Mouse (Mus musculus): ENCODE data around the gene Kcnh6. TPM values are rescaled to one million over a fixed set of nuclear protein-coding genes. Genes with fewer than 3 reads are reported as not detected.
"Not testable (repeated sequence)": the region's sequence is repeated elsewhere in the genome, so short reads cannot be mapped to it uniquely, and the experiment has no call there.

Kcnh6 gene
- polyA plus RNA-seq, 1 experiment from 2014 or later, result 2.6 TPM

DNA sequence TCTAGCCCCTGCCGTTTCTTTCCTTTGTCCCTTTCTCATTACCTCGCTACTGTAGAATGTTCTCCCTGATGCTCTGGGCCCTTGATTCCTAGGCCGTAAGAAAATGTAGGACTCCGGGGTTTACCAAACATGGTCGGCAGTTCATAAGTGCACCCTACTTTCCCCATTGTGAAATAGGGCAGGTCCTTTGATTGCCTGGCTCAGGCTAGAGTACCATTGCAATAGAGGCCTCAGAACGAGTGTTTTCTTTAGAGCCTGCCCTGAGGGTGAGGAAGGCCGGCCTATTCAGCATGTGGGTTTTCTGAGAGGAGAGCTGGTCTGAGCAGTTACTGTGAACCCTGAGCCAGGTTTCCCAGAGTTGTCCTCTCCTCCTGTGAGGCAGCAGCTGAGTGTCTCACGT is 50.1 kb downstream of the Kcnh6 start:
- Histone ChIP-seq H3K9me3 (ENCODE audit: control insufficient read depth, low read length) (no peaks in the 10 kb centered on the region), H3K27ac (replicated peaks; ENCODE audit: low read depth, low read length) (no peak overlapping the region), H3K4me1 (ENCODE audit: control insufficient read depth, insufficient read depth, low read length) (no peaks in the 10 kb centered on the region), H3K9ac (ENCODE audit: low read depth, low read length) (no peak overlapping the region), H3K4me3 (ENCODE audit: low read depth, low read length) (no peak overlapping the region), H3K27me3 (replicated peaks; ENCODE audit: control insufficient read depth, insufficient read depth, low read length) (no peaks in the 10 kb centered on the region), H3K4me2 (ENCODE audit: low read depth, low read length) (no peak overlapping the region), H3K36me3 (ENCODE audit: control insufficient read depth, insufficient read depth, low read length) (peaks cover 73% of the 10 kb centered on the region)
- DNase-seq (ENCODE audit: low spot score) (no peak), ATAC-seq (ENCODE audit: low read depth) (no peak)
- WGBS, result 75% methylated on average over 8 of the region's 8 CpGs

DNA sequence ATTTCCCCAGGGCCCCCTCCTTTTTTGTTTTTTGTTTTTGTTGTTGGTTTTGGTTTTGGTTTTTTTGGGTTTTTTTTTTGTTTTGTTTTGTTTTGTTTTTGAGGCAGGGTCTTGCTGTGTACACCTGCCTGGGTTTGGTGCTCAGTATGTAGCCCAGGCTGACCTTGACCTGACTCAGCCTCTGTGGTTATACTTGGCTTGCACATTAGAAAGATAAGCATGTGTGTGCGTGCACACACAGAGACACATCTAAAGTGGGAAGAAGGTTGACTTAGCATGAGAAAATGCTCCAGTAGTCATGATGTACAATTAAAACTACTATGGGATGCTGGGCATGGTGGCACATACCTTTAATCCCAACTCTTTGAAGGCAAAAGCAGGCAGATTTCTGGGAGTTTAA is 52.6 kb downstream of the Kcnh6 start:
- no peak overlapping the region for H3K4me2 ChIP-seq (ENCODE audit: low read depth, low read length)
- H3K36me3 ChIP-seq (ENCODE audit: control insufficient read depth, insufficient read depth, low read length), result peaks cover 48% of the 10 kb centered on the region
- DNase-seq (ENCODE audit: low spot score), result no peak
- no peak overlapping the region for H3K4me3 ChIP-seq (ENCODE audit: low read depth, low read length)
- no peak overlapping the region for H3K27ac ChIP-seq (replicated peaks; ENCODE audit: low read depth, low read length)
- H3K4me1 ChIP-seq (ENCODE audit: control insufficient read depth, insufficient read depth, low read length), result no peaks in the 10 kb centered on the region
- 84% methylated on average over 1 of the region's 1 CpGs for WGBS
- H3K9ac ChIP-seq (ENCODE audit: low read depth, low read length), result no peak overlapping the region
- H3K9me3 ChIP-seq (ENCODE audit: control insufficient read depth, low read length), result no peaks in the 10 kb centered on the region
- ATAC-seq (ENCODE audit: low read depth), result no peak
- H3K27me3 ChIP-seq (replicated peaks; ENCODE audit: control insufficient read depth, insufficient read depth, low read length), result no peaks in the 10 kb centered on the region

DNA sequence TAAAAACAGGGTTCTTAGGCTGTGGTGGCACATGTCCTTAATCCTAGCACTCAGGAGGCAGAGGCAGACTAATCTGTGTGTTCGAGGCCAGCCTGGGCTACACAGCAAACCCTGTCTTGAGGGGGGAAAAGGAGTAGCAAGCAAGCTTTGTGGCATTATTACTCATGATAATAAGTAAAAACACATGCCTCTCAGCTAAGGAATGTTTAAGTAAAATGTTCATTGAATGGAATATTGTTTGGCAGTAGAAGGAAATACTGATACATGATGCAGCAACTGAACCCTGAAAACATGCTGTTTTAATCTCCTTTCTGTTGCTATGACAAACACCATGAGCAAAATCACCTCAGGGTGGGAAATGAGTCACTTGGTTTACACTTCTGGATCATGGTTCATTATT is 53.4 kb downstream of the Kcnh6 start:
- Histone ChIP-seq H3K27me3 (replicated peaks; ENCODE audit: control insufficient read depth, insufficient read depth, low read length) (no peaks in the 10 kb centered on the region), H3K4me2 (ENCODE audit: low read depth, low read length) (no peak overlapping the region), H3K36me3 (ENCODE audit: control insufficient read depth, insufficient read depth, low read length) (peaks cover 40% of the 10 kb centered on the region), H3K9me3 (ENCODE audit: control insufficient read depth, low read length) (no peaks in the 10 kb centered on the region), H3K4me1 (ENCODE audit: control insufficient read depth, insufficient read depth, low read length) (no peaks in the 10 kb centered on the region), H3K27ac (replicated peaks; ENCODE audit: low read depth, low read length) (no peak overlapping the region), H3K4me3 (ENCODE audit: low read depth, low read length) (no peak overlapping the region), H3K9ac (ENCODE audit: low read depth, low read length) (no peak overlapping the region)
- ATAC-seq (ENCODE audit: low read depth) (no peak), DNase-seq (ENCODE audit: low spot score) (peak; percentile 41)
- 74% methylated on average over 1 of the region's 1 CpGs for WGBS

DNA sequence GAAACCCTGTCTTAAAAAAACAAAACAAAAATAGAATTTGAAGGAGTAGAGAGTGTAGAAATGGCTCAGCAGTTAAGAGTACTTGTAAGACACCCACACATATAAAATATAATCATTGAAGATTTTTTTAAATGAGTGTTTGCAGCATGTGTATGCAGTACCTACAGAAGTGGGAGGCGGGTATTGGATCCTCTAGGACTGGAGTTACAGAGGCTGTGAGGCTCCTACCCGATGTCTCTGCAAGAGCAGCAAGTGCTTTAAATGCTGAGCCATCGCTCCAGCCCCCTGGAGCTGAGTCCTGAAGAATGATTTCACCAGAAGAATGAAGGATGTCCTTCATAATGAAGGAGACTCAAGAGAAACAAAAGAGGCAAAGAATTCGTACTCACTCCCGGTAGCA is 55.8 kb downstream of the Kcnh6 start:
- no peak overlapping the region for H3K27ac ChIP-seq (replicated peaks; ENCODE audit: low read depth, low read length)
- H3K9ac ChIP-seq (ENCODE audit: low read depth, low read length), result no peak overlapping the region

DNA sequence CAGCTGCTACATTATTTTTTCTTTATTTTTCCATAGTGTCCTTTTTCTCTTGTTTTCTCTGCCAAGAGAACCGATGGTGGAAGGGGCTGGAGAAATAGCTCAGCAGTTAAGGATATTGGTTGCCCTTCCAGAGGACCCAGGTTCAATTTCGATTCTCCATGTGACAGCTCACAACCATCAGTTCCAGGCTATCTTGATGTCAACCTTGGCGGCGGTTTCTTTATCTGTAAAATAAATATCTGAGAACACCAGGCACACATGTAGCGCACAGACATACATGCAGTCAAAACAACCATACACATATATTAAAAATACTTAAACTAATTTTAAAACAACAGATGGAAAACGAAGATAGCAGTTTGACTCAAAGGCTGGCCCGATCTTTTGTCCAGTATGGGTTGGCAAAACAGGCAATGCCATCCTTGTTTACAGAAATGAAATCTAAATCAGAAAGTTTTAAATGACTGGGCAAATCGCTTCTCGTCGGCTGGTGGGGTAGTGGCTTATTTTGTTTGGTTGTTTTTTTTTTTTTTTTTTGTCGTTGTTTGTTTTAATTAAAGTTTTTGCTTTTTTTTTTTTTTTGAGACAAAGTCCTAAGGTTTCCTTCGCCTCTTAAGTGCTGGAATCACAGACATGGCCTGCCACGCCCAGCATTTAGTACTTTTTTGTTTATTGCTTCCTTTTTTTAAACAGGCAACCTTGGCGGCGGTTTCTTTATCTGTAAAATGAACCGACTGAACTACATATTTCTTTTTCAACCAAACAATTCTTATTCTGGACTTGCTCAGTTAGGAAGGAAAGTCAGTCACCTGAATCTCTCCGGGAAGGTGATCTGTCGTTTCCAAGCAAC is 57.4 kb downstream of the Kcnh6 start:
- Histone ChIP-seq H3K4me3 (ENCODE audit: low read depth, low read length) (peak overlapping the region; percentile 74), H3K36me3 (ENCODE audit: control insufficient read depth, insufficient read depth, low read length) (peaks cover under 1% of the 10 kb centered on the region; the same call in 1 of the 2 replicates), H3K27me3 (replicated peaks; ENCODE audit: control insufficient read depth, insufficient read depth, low read length) (no peaks in the 10 kb centered on the region), H3K4me2 (ENCODE audit: low read depth, low read length) (peak overlapping the region; percentile 92), H3K4me1 (ENCODE audit: control insufficient read depth, insufficient read depth, low read length) (0 out of 2 replicates have a peak, but pooled peaks cover 8% of the 10 kb centered on the region), H3K27ac (replicated peaks; ENCODE audit: low read depth, low read length) (peak overlapping the region; percentile 80), H3K9me3 (ENCODE audit: control insufficient read depth, low read length) (no peaks in the 10 kb centered on the region), H3K9ac (ENCODE audit: low read depth, low read length) (peak overlapping the region; percentile 81)
- 41% methylated on average over 18 of the region's 18 CpGs for WGBS
- DNase-seq (ENCODE audit: low spot score) (no peak), ATAC-seq (ENCODE audit: low read depth) (no peak)

More for the DNA sequence above, 55.8 kb downstream of the Kcnh6 start:
- no peak for ATAC-seq (ENCODE audit: low read depth)
- no peak overlapping the region for H3K4me3 ChIP-seq (ENCODE audit: low read depth, low read length)
- no peaks in the 10 kb centered on the region for H3K9me3 ChIP-seq (ENCODE audit: control insufficient read depth, low read length)
- DNase-seq (ENCODE audit: low spot score), result no peak
- H3K4me1 ChIP-seq (ENCODE audit: control insufficient read depth, insufficient read depth, low read length), result 0 out of 2 replicates have a peak, but pooled peaks cover 8% of the 10 kb centered on the region
- 85% methylated on average over 5 of the region's 5 CpGs for WGBS
- no peaks in the 10 kb centered on the region for H3K27me3 ChIP-seq (replicated peaks; ENCODE audit: control insufficient read depth, insufficient read depth, low read length)
- no peak overlapping the region for H3K4me2 ChIP-seq (ENCODE audit: low read depth, low read length)
- H3K36me3 ChIP-seq (ENCODE audit: control insufficient read depth, insufficient read depth, low read length), result peaks cover 16% of the 10 kb centered on the region

DNA sequence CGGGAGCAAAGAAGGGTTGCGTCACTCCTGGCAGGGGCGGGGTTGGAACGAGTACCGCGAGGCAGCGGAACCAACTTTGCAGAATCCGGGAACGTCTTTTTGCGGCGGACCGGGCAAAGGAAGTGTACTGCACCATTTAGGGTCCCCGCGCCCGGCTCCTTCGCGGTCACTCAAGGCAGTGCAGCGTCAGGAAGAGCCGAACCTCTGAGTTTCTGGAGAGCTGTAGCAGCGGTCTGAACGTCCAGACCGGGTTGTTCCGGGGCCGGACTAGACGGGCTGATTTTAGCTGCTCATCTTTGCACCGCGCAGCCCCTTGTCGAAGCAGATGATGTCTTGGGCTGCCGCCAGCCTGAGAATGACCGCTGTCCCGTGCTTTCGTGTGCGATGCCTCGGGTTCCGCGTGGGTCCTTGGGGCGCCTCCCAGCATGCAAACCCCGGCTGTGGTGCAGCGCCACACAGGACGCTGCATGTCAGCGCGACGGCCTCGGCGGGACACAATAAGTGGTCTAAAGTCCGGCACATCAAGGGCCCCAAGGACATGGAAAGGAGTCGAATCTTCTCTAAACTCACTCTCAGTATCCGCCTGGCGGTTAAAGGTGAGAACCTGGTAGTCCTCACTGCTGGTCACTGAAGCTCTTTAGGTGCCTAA is 58.1 kb downstream of the Kcnh6 start, which contains the start of gene Taco1:
TSS of gene Taco1 (plus strand) at position 139 of the 649 bp plus-strand sequence.
- under 1% methylated on average over 46 of the region's 49 CpGs for WGBS

DNA sequence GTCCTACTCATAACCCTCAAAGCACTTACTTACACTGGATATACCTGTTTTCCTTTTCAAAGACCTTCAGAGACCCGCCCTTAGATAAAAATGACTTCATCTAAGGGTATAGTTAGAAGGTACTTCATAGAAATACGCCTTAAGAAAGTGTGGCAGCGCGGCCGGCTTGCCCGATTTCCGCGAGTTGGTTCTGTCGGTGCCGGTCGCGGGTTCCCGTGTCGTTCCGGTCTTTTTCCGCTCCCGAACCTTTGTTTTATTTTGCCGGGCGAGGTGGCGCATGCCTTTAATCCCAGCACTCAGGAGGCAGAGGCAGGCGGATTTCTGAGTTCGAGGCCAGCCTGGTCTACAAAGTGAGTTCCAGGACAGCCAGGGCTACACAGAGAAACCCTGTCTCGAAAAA is 58.7 kb downstream of the Kcnh6 start:
- not testable (repeated sequence) for H3K9me3 ChIP-seq (ENCODE audit: control insufficient read depth, low read length); H3K36me3 ChIP-seq (ENCODE audit: control insufficient read depth, insufficient read depth, low read length); H3K27me3 ChIP-seq (replicated peaks; ENCODE audit: control insufficient read depth, insufficient read depth, low read length); ATAC-seq (ENCODE audit: low read depth); H3K4me1 ChIP-seq (ENCODE audit: control insufficient read depth, insufficient read depth, low read length)
- Histone ChIP-seq H3K27ac (replicated peaks; ENCODE audit: low read depth, low read length) (peak overlapping the region; percentile 80), H3K4me3 (ENCODE audit: low read depth, low read length) (peak overlapping the region; percentile 74), H3K4me2 (ENCODE audit: low read depth, low read length) (peak overlapping the region; percentile 92), H3K9ac (ENCODE audit: low read depth, low read length) (peak overlapping the region; percentile 81)
- DNase-seq (ENCODE audit: low spot score), result peak; percentile 82
- 13% methylated on average over 23 of the region's 23 CpGs for WGBS

More for the DNA sequence above, 58.1 kb downstream of the Kcnh6 start, which contains the start of gene Taco1:
- no peaks in the 10 kb centered on the region for H3K9me3 ChIP-seq (ENCODE audit: control insufficient read depth, low read length)
- peak; percentile 99 for ATAC-seq (ENCODE audit: low read depth)
- H3K27ac ChIP-seq (replicated peaks; ENCODE audit: low read depth, low read length), result peak within 1 kb of the TSS; percentile 80
- H3K27me3 ChIP-seq (replicated peaks; ENCODE audit: control insufficient read depth, insufficient read depth, low read length), result no peaks in the 10 kb centered on the region
- no peaks in the 10 kb centered on the region for H3K36me3 ChIP-seq (ENCODE audit: control insufficient read depth, insufficient read depth, low read length)
- DNase-seq (ENCODE audit: low spot score), result peak; percentile 97
- H3K9ac ChIP-seq (ENCODE audit: low read depth, low read length), result peak within 1 kb of the TSS; percentile 81
- H3K4me3 ChIP-seq (ENCODE audit: low read depth, low read length), result peak within 1 kb of the TSS; percentile 74
- H3K4me2 ChIP-seq (ENCODE audit: low read depth, low read length), result peak within 1 kb of the TSS; percentile 92
- 0 out of 2 replicates have a peak, but pooled peaks cover 8% of the 10 kb centered on the region for H3K4me1 ChIP-seq (ENCODE audit: control insufficient read depth, insufficient read depth, low read length)

DNA sequence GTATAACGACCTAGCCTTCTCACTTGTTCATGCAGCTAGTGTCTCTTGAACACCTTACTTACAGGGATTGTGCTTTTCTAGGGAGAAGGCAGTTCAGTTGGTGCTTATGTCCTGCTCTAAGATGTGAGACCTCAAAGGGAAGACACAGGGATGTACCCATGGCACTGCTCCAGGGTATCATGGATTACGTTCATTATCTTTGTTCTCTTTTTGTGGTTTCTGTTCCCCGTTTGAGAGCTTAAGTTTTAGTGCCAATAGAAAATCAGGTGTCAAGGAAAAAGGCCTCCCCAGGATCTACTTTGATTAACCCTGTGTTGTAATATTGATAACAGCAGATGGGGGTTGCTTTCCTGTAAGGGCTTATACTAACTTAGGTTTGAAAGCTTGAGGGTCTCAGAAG is 65.8 kb downstream of the Kcnh6 start:
- ATAC-seq (ENCODE audit: low read depth) (no peak), DNase-seq (ENCODE audit: low spot score) (no peak)
- WGBS, result 80% methylated on average over 3 of the region's 3 CpGs

More for the DNA sequence above, 65.8 kb downstream of the Kcnh6 start:
- Histone ChIP-seq H3K9me3 (ENCODE audit: control insufficient read depth, low read length) (no peaks in the 10 kb centered on the region), H3K4me2 (ENCODE audit: low read depth, low read length) (no peak overlapping the region), H3K27ac (replicated peaks; ENCODE audit: low read depth, low read length) (no peak overlapping the region), H3K36me3 (ENCODE audit: control insufficient read depth, insufficient read depth, low read length) (peaks cover 27% of the 10 kb centered on the region), H3K27me3 (replicated peaks; ENCODE audit: control insufficient read depth, insufficient read depth, low read length) (no peaks in the 10 kb centered on the region), H3K4me1 (ENCODE audit: control insufficient read depth, insufficient read depth, low read length) (no peaks in the 10 kb centered on the region), H3K9ac (ENCODE audit: low read depth, low read length) (no peak overlapping the region), H3K4me3 (ENCODE audit: low read depth, low read length) (no peak overlapping the region)

Measured in embryonic facial prominence, embryonic 14.5 days (tissue).